Comparison of ENCODE assay signal across 14 mouse cellular contexts in the genomic region with DNA sequence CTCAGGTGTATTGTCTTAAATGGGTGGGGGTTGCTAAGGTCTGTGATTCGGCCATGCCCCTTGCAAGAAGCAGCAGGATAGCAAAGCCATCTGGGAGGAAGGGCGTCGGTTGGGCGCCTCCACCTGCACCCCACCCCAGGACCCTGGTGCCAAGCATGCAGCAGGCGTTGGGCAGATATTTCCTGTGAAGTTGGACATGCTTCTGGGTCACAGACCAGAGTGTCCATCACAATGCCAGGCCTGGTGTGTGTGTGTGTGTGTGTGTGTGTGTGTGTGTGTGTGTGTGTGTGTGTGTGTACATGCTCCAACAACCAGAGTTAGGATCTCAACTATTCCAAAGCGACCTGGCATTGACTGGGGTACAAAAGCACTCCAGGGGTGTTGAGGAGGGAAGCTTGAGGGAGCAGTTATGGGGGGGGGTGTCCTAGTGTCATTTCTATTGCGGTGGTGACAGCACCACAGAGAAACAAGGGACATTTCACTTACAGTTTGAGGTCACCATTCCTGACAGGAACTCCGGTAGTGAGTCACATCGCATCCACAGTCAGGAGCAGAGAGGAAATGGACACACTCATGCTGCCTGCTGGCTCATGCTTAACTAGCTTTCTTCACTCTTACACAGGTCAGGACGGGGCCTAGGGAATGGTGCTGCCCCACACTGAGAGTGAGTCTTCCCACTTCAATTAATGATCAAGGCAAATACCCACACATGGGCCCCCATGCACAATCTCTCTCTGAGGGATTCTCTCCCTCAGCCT.
A peak's percentile ranks its signal among the peaks of the same experiment; 100 is the strongest.
DNase-seq lines count a peak whose midpoint lies in the region; ATAC-seq and TF ChIP-seq lines count a peak whose summit lies in the region.
"Had no signal": no experiment of that assay in that cellular context is flagged by ENCODE, and none has a peak within 500 bp of the region (broad histone marks: within the 10 kb centered on the region; RNA-seq: fewer than 3 reads in every experiment).

No protein-coding gene starts in this region.

- no peaks in the 10 kb centered on the region for H3K9me3 ChIP-seq in liver, postnatal 0 days (ENCODE audit: low read length)
- H3K9me3 ChIP-seq in liver, embryonic 12.5 days (replicated peaks) = no peaks in the 10 kb centered on the region
- H3K9me3 ChIP-seq: embryonic facial prominence, embryonic 10.5 days; forebrain, embryonic 13.5 days; G1E; hindbrain, embryonic 15.5 days had no signal

- peaks cover 9% of the 10 kb centered on the region for H3K36me3 ChIP-seq in liver, postnatal 0 days (replicated peaks; ENCODE audit: insufficient read depth, low read length)
- H3K36me3 ChIP-seq in liver, embryonic 12.5 days = peaks cover 11% of the 10 kb centered on the region
- H3K36me3 ChIP-seq: hindbrain, embryonic 15.5 days had no signal

- no peaks in the 10 kb centered on the region for H3K27me3 ChIP-seq in liver, postnatal 0 days (ENCODE audit: insufficient read depth, low read length)
- 0 out of 2 replicates have a peak, but pooled peaks cover 9% of the 10 kb centered on the region for H3K27me3 ChIP-seq in liver, embryonic 12.5 days (replicated peaks)
- H3K27me3 ChIP-seq: forebrain, embryonic 13.5 days; hindbrain, embryonic 15.5 days had no signal

- WGBS in liver, postnatal 0 days (ENCODE audit: insufficient replicate concordance) = 70% methylated on average over 10 of the region's 10 CpGs
- WGBS in liver, embryonic 12.5 days (ENCODE audit: insufficient replicate concordance) = 76% methylated on average over 10 of the region's 10 CpGs

- H3K9ac ChIP-seq in liver, postnatal 0 days (replicated peaks) = no peak overlapping the region
- no peak overlapping the region for H3K9ac ChIP-seq in liver, embryonic 12.5 days
- H3K9ac ChIP-seq: forebrain, embryonic 13.5 days; forebrain, postnatal 0 days; hindbrain, embryonic 15.5 days had no signal

- no peak for ATAC-seq in CD4-positive, CD25-positive, alpha-beta regulatory T cell, adult 4 months
- ATAC-seq in liver, postnatal 0 days = no peak
- ATAC-seq in liver, embryonic 12.5 days = no peak

- no peak overlapping the region for H3K4me2 ChIP-seq in liver, postnatal 0 days (ENCODE audit: low read depth, low read length)
- H3K4me2 ChIP-seq in liver, embryonic 12.5 days = no peak overlapping the region
- H3K4me2 ChIP-seq: forebrain, embryonic 13.5 days; heart, embryonic 11.5 days; hindbrain, embryonic 15.5 days had no signal

- H3K27ac ChIP-seq in gastrocnemius, adult 2 months = peak overlapping the region; percentile 74
- H3K27ac ChIP-seq in liver, postnatal 0 days (ENCODE audit: low read depth) = 0 out of 2 replicates have a peak overlapping the region, but pooled peaks have one; percentile 48
- H3K27ac ChIP-seq in liver, embryonic 12.5 days = no peak overlapping the region
- H3K27ac ChIP-seq: embryonic facial prominence, embryonic 10.5 days; forebrain, embryonic 13.5 days; hindbrain, embryonic 15.5 days had no signal

- intact Hi-C loops in gastrocnemius, adult 2 months (cut with DNase I) = no loop called here
- intact Hi-C loops in gastrocnemius, postnatal 36 days (cut with DNase I) = loop anchor here (5.0 kb wide), 2 partner anchors 95 to 250 kb away; no protein-coding TSS in a partner anchor

- TF ChIP-seq CTCF in gastrocnemius, adult 2 months (IDR thresholded peaks at IDR 0.05) = no peak
- no peak for TF ChIP-seq CTCF in liver, postnatal 0 days (IDR thresholded peaks at IDR 0.05; ENCODE audit: low read depth)

- no peak for TF ChIP-seq EP300 in liver, postnatal 0 days (IDR thresholded peaks at IDR 0.05; ENCODE audit: low read depth)

- H3K4me1 ChIP-seq in liver, postnatal 0 days (ENCODE audit: insufficient read depth) = peaks cover 15% of the 10 kb centered on the region
- H3K4me1 ChIP-seq in liver, embryonic 12.5 days = peaks cover 54% of the 10 kb centered on the region

- DNase-seq in CD4-positive, CD25-positive, alpha-beta regulatory T cell, adult 2 months (ENCODE audit: low read depth, low spot score) = peak; percentile 7
- no peak for DNase-seq in gastrocnemius, adult 2 months
- DNase-seq in gastrocnemius, postnatal 36 days = no peak
- DNase-seq in liver, postnatal 0 days = no peak
- DNase-seq in 3134 (ENCODE audit: extremely low read depth, insufficient read length, low spot score) = peak; percentile 51
- DNase-seq in spleen, adult 12 weeks (ENCODE audit: low spot score) = no peak

- H3K4me3 ChIP-seq in gastrocnemius, adult 2 months = no peak overlapping the region
- H3K4me3 ChIP-seq in liver, postnatal 0 days (ENCODE audit: low read depth, low read length) = no peak overlapping the region
- no peak overlapping the region for H3K4me3 ChIP-seq in liver, embryonic 12.5 days
- H3K4me3 ChIP-seq: embryonic facial prominence, embryonic 10.5 days; forebrain, embryonic 13.5 days; hindbrain, embryonic 15.5 days had no signal

Comparison
In these comparisons a context has a peak if more than half of its experiments do, and no peak if none do; other contexts are left out.
1. DNase-seq: peak in CD4-positive, CD25-positive, alpha-beta regulatory T cell, adult 2 months (single experiment) and 3134 (single experiment); none in gastrocnemius, adult 2 months (single experiment), gastrocnemius, postnatal 36 days (0 of 2), liver, postnatal 0 days (single experiment) and spleen, adult 12 weeks (single experiment).